Mouse (Mus musculus): Measurements from ENCODE around the gene Abcb8. TPM values are rescaled to one million over a fixed set of nuclear protein-coding genes. Genes with fewer than 3 reads are reported as not detected.

Gene Abcb8
- 9.3 and 13.9 TPM in 2 replicates for total RNA-seq (2015)
- total RNA-seq (2017), result 3.3 and 5.6 TPM in 2 replicates

GRCm38 (mm10) chr5:24393392-24393997, at the start of gene Abcb8:
Abcb8 (plus strand) TSS chr5:24393663.
- ATAC-seq (ENCODE audit: poor library complexity, severe bottlenecking), result peak; percentile 69

GRCm38 (mm10) chr5:24343977-24344436, 49.5 kb upstream of the Abcb8 start:
- no peak for ATAC-seq (ENCODE audit: poor library complexity, severe bottlenecking)

GRCm38 (mm10) chr5:24344477-24345051, 48.9 kb upstream of the Abcb8 start:
- ATAC-seq (ENCODE audit: poor library complexity, severe bottlenecking), result peak; percentile 31; the same call in 1 of the 2 replicates

- ATAC-seq (ENCODE audit: poor library complexity, severe bottlenecking), result no peak
Observed at GRCm38 (mm10) chr5:24346313-24346712, 47.1 kb upstream of the Abcb8 start.

GRCm38 (mm10) chr5:24347186-24347875, 46.1 kb upstream of the Abcb8 start:
- no peak for ATAC-seq (ENCODE audit: poor library complexity, severe bottlenecking)

- ATAC-seq (ENCODE audit: poor library complexity, severe bottlenecking), result peak; percentile 81
Observed at GRCm38 (mm10) chr5:24348128-24348527, 45.3 kb upstream of the Abcb8 start.

DNA sequence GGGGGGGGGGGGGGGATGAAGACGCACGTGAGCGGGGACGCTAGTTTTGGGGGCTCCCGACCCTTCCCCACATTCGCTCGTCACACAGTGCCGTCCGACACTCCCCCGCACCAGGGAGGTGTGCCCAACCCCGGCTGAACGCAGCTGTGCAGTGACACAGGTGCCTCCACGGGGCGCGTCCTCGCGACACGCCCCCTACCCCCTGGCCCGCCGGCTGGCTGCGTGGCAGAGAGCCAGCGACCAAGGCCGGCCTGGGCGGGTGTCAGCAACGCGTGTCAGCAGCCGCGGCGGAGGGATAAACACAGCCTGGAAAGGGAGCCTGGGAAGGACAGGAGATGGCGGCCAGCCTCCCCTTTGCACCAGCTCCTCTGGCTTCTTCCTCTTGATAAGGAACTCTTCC, 44.9 kb upstream of the Abcb8 start:
- ATAC-seq (ENCODE audit: poor library complexity, severe bottlenecking), result no peak

- ATAC-seq (ENCODE audit: poor library complexity, severe bottlenecking), result no peak
Observed at GRCm38 (mm10) chr5:24350073-24350472, 43.4 kb upstream of the Abcb8 start.

- no peak for ATAC-seq (ENCODE audit: poor library complexity, severe bottlenecking)
Observed at GRCm38 (mm10) chr5:24350531-24351250, 42.8 kb upstream of the Abcb8 start.

GRCm38 (mm10) chr5:24351278-24351677, 42.2 kb upstream of the Abcb8 start, which contains the start of gene Kcnh2:
Kcnh2 (minus strand) TSS chr5:24351604.
- ATAC-seq (ENCODE audit: poor library complexity, severe bottlenecking), result no peak

DNA sequence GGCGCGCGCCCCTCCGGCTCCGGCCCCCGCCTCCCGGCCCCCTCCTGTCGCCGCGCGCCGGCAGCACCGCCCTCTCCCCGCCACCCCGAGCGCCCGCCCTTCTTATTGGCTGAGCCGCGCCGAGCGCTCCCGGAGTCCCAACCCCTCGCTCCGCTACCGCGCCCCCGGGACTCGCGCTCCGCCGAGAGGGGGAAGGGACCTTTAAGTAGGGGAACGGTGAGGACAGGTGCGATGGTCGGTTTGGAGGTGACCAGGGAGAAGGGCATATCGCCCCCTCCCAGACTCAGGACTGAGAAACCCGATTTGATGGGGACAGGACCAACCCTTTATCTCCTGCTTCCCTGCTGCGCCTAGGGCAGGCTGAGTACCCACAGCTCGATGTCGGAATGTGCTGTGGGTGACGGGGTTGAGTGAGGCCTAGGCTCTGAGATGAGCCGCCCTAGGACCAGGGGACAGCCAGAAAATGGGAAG, 41.7 kb upstream of the Abcb8 start:
- ATAC-seq (ENCODE audit: poor library complexity, severe bottlenecking), result no peak

DNA sequence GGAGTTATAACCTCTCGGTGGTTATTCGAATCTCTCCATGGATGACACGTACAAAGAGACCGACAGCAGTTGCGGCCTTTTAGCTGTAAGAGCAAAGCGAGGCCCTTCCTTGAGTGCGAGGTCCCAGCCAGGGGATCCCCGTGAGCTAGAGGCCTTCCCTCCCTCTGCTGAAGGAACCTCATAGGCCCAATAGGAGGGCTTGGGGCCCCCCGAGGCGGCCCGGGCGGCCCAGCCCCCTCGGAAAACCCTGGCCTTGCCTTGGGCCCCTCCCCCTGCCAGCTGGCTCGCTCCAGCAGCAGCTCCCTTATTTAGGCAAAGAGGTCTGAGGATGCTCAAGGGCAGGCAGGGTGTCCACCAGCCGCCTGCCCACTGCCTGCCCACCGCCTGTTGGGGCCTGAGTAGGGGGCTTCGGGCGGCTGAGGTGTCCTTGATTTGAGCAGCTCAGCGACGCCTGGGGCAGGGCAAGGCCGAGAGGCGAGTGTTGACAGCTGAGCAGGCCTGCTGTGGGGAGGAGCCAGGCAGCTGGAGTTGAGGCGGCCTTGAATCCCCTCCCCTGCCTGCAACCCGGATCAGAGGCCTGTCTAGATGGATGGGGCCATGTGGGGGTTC, 41.1 kb upstream of the Abcb8 start:
- ATAC-seq (ENCODE audit: poor library complexity, severe bottlenecking), result no peak

DNA sequence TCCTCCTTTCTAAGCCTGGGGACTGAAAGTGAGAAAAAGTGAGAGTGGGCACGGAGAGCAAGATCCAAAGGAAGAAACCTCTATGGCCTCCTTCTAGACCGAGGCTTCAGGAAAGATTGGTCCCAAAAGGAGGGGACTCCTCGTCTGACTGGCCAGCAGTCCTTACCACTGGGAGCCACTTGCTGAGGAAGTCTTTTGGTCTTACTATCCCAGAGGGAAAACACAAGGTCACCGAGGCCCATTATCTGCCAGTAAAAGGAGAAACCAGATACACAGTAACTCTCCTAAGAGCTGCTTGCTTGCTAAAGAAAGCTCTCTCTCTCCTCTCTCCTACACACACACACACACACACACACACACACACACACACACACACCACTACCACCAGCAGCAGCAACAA, 40.1 kb upstream of the Abcb8 start:
- ATAC-seq (ENCODE audit: poor library complexity, severe bottlenecking), result no peak

DNA sequence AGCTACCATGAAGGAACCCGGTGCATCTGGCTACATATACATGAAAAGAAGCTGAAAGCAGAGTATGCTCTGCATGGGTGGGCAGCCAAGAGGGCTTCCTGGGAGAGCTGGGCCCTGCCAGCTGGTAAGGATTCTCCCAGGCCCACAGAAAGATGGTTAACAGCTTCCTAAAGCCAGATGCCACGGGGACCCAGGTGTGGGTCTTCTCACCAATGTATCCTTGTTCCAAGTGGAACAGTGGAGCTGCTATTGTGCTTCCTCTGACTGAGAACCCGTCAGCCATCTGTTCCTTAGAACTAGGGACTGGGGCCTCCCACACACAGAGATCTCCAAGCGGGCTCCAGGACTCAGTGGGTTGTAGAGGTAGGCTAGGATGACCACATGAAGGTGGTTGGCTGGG, 36.7 kb upstream of the Abcb8 start:
- ATAC-seq (ENCODE audit: poor library complexity, severe bottlenecking), result no peak

DNA sequence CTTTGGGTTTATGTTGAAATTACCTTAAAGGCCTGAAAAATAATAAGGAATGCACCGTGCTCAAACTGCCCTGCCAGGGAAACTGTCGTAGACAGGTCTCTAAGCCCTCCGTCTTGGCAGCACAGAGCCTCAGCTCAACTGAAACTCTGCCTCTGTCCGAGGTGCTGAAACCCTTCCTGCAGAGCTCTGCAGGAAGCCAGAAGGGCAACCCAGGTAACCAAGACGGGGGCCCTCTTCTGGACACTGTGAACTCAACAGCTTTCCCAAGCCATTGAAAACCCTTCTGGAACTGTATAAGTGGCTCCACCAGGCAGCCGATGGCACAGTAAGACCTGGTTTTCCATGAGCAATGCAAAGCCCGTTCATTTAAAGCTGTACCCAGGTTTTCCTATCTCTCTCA, 36.0 kb upstream of the Abcb8 start:
- peak; percentile 63 for ATAC-seq (ENCODE audit: poor library complexity, severe bottlenecking)

GRCm38 (mm10) chr5:24360792-24361454, 32.5 kb upstream of the Abcb8 start:
- peak; percentile 88 for ATAC-seq (ENCODE audit: poor library complexity, severe bottlenecking)

DNA sequence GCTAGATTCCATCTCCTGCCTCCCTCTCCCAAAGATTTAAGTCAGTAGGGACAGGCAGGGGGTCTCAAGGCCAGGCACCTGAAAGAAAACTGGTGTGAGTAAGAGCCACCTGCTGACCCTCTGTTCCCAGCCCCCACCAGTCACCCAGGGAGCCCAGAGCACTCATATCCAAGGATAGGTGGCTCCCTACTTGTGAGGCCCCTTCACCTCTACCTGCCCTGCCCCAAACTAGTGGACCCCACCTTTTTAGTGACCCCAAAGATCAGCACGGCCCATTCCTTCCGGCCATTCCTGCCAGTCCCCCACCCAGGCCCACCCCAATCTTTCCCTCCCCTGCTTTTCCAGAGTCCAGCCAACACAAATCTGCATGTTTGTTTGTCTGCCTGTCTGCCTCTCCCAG, 30.0 kb upstream of the Abcb8 start:
- no peak for ATAC-seq (ENCODE audit: poor library complexity, severe bottlenecking)

DNA sequence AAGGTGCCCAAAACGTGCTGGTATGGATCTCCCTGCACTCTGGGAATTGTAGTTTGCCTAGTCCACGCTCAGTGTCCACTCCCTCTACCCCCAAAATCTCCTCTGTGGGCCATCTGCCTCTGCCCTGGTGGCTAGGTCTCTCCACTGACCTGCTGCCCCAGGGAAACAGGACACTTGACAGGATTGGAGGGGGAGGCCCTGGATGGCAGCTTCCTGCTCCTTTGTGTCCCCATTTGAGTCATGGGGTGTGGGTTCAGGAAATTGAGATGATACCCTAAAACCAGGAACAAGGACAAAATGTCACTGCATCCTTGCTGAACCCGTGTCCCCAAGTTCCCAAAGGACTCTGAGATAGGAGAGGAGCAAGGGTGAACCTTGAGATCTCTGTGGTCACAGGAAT, 29.4 kb upstream of the Abcb8 start:
- no peak for ATAC-seq (ENCODE audit: poor library complexity, severe bottlenecking)

- ATAC-seq (ENCODE audit: poor library complexity, severe bottlenecking), result no peak
Observed at GRCm38 (mm10) chr5:24364508-24364907, 29.0 kb upstream of the Abcb8 start, which contains the start of gene Nos3. Nos3 (plus strand) TSS chr5:24364810.

- ATAC-seq (ENCODE audit: poor library complexity, severe bottlenecking), result no peak
Observed at GRCm38 (mm10) chr5:24364963-24365362, 28.5 kb upstream of the Abcb8 start.

Data from megakaryocyte, adult 5-6 weeks (primary cell).